Mouse (Mus musculus): ENCODE data around the gene Slc35b2.

Slc35b2 gene

DNA sequence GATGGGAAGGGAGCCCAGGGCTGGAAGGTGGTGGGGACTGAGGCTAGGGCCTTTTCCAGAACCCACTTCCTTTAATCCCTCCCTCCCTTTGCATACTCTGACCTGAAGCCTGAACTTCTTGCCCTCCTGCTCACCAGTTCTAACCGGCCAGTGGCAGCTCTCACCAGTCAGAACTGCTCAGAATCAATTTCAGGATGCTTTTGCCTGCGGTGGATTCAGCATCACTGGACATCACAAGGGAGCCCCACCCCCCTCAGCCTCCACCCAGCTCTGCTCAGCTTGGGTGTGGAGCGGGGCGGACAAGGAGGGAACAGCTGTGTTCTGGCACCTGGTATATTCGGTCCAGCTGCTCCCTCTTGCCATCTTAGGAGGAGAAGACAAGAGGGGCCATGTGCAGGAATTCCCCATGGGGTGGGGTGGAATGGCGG, 38.2 kb downstream of the Slc35b2 start, which contains the start of gene Mymx:
Gene Mymx, minus strand, starts transcription at position 226 of the 428 bp plus-strand sequence.
- DNase-seq, result no peak

DNA sequence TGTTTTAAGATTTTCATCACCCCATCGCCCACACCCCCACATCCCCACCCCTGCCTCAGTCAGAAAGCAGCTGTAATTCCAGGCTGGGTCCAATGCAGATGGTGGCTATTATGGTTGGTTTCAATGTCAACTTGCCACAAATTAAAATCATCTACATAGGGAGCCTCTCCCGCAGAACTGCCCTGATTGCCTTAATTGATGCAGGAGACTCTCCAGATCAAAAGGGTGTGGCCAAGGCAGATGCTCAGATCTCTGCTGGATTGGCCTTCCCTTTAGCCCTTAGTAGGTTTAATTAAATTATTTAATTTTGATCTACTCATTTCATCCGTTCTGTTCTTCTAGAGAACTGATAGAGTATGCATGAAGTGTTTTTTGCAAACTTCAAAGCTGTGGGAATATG, 39.3 kb downstream of the Slc35b2 start:
- DNase-seq, result no peak

DNA sequence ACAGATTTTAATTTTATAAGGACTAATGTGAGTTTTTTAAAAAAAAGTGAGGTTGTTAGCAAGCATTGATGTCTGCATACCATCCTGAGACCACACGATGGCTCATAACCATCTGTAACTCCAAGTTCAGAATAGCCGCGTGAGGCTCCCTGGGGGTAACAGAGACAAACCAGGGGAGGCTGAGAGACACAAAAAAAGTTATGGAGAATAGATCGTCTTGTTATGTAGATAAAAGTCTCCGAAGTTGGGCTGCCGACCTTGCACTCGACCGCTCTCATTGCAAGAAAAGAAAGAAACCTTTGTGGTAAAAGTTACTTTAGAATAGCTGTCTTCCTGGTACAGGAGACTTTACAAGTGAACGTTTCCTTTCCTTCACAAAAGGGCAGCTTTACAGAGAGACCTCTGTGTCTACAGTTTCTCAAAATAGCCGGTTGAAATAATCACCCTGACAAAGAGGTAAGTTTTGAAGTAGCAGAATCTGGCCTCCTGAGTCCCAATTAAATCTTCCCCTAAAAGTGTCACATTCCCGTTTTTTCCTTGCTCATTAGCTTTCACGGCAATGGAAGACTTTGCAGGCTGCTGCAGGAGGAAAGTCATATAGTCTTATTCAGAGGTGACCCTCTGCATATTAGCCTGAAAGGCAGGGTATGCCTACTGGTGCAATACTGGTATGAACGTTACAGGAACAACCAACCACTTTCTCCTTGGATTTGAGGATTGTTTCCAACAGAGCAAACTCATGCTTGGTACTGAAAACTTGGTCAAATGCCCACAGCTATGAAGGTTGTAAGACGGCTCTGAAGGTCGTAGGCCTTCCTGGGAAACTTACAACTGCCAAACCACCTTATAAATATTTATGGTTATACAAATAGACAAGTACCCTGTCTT, 43.6 kb downstream of the Slc35b2 start:
- no peak for DNase-seq

DNA sequence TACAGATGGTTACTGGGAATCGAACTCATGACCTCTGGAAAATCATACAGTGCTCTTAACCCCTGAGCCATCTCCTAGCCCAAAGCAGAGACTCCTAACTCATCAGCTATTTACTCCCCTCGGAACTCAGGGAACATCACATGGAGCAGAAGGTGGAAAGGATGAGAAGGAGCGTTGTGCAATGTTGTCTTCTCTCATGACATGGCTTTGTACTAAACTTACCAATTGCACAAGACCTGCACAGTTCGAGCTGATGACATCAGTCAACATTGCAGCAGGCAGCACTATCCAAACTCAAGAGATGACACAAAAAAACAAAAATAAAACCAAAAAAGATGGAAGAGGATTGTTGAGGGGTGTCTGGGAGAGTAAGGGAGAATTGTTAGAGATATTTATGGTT, 44.7 kb downstream of the Slc35b2 start:
- no peak for DNase-seq

DNA sequence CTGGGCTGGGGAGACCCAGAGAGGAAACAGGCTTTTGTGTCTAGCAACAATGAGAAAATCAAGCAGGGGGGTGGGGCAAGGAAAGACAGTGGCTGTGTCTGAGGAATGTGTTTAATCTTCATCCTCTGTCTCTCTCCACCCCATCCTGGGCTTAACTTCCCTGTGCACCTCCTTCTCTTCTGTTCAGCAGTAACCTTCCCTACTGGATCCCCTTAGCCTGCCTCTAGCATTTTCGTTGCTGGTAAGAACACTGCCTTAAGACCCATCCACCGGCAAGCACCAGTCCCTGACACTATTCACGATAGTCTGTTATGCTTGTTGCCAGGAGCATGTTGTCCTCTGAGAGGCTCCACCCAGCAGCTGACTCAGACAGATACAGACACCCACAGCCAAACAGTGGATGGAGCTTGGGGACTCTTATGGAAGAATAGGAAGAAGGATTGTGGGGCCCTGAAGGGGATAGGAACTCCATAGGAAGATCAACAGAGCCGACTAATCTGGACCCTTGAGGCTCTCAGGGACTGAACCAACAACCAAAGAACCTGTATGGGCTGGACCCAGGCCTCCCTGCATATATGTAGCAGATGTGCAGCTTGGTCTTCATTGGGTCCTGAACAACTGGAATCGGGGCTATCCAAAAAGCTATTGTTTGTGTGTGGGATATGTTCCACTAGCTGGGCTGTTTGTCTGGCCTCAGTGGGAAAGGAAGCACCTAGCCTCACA, 46.6 kb downstream of the Slc35b2 start:
- DNase-seq, result no peak

DNA sequence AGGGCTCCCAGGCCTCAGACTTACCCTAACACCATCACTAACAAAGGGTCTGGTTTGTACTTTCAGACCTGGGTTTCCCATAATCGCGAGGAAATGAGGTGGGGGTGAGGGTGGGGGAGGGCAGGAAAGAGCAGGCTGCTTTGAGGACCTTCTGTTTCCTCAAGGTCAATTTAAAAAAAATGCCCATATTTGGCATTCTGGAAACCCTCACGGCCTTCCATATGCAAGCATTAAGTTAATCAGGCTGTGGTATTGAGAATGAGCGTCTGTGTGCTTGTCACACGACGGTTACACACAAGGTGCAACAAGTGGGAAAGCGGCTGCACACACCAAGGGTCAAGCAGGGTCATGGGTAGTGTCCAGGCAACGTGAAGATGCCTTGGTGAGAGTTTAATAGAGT, 48.3 kb downstream of the Slc35b2 start:
- no peak for DNase-seq

DNA sequence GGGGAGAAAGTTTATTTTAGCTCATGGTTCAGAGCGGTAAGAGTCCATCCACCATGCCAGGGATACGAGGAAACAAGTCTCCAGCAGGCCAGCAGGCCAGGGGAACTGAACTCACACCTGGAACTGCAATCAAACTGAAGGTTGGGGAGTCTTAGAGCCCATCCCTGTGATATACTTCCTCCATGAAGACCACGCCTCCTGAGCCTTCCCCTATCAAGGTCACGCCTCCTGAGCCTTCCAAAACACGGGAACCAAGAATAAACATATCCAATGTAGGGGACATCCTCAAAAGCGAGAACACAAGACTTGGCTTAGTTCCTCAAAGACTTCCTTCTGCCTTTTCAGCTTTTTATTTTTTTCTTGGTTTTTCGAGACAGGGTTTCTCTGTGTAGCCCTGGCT, 49.2 kb downstream of the Slc35b2 start:
- no peak for DNase-seq

DNA sequence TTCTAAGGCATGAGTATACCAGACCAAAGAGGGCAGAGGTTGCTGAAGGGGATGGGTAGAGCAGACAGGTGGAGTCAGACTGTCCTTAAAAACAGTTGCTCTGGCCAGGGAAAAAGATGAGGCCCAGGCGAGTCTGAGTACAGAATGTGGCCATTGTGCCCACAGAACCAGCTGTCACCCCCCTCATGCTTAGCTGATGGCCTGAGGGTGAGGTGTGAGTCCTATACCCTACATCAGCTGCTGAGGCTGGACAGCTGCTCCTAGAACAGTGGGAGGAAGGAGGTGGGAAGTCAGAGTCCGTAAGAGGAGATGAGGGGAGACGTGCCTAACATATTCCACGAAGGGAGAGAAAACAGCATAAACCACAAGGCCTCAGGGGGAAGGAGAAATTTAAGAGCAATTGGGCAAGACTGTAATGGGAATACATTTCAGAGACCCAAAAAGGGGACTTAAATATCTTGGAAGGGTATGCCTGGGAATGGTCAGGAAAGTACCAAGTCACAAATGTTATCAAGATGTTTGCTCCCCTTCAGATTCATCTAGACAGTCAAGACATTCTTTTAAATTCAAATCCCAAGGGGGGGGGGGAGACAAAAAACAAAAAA, 52.5 kb downstream of the Slc35b2 start:
- no peak for DNase-seq

DNA sequence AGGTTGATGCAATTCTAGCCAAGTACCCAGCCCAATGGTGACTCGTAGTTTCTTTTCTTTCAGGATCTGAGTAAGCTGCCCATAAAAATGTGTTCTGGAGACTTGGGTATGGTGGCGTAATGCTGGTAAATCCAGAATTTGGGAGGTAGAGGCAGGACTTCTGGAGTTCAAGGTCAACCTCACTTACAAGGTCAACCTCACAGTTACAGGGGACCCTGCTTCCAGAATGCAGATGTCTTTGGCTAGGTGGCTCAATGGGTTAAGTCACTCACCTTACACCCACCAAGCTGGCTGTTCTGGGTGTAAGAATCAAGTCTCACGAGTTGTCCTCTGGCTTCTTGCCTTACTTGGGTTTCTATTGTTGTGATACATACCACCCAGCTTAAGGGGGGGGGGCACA, 53.0 kb downstream of the Slc35b2 start:
- DNase-seq, result no peak

Measured in cerebellum, adult 9-11 months (tissue).